Mouse (Mus musculus): Measurements from ENCODE around the gene Gm10643. TPM values are rescaled to one million over a fixed set of nuclear protein-coding genes. Genes with fewer than 3 reads are reported as not detected.
A peak's percentile ranks its signal among the peaks of the same experiment; 100 is the strongest.

The Gm10643 gene
- total RNA-seq, 2 experiments from 2014 or later, result 3.3 to 4.0 TPM

DNA sequence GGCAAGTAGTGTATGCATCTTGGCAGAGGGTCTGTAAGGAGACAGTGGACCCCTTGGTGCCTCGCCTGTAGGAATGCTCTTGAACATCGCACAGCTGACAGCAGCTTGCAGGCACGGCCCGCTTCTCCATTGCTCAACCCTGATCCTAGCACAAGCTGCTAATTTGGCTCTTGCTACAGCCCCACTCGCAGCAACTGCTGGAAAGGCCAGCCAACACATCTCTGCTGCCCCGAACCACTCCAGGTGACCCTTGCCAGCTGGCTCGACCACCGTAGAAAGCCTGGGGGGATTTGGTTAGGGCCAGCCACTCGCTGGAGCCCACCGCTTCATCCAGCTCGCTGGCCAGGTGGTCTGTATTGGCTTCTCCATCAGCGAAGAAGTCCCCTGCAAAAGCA, 22.0 kb downstream of the Gm10643 start:
- intact Hi-C loops (cut with DNase I), result no loop called here
- peak; percentile 77 for DNase-seq

DNA sequence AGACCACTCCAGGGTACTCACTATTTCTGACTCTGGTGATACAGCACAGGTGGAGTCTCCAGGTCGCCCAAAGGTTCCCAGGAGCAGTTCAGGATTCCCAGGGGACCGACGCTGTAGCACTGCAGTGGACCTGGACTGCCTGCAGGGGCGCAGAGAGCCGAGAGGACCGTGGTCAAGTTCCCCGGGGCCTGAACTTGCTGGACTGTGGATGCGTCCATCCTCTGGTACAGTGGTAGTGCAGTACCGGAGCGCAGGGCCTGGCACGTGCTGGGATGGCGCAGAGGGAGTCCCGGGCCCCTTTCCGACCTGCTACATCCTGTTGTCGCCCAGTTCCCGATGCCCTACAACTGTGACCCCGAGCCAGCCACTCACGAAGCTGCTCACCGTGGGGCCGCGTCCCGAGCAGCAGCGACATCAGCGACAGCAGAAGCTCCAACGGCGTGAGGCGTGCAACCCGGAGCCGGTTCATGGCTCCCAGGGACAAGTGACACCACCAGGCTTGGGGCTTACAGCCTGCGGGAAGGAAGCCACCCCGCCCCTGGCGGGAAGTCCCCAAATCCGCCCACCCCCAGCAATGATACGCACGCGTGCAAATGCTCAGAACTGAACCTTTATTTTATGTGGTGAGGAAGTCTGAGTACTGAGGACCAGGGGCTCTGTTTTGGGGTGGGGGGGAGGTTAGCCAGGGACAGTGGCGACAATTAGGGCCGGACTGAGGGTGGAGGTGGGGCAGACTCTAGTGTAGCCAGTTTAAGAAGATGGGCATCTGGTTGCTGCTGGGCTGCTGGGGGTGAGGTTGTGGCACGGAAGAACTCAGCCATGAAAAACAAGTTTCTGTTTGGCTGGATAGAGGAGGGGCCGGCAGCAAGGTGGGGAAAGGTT, 22.6 kb downstream of the Gm10643 start, which contains the start of gene Il27ra:
TSS of gene Il27ra (minus strand) at position 524 of the 882 bp plus-strand sequence.
- peak; percentile 51 for DNase-seq
- intact Hi-C loops (cut with DNase I), result no loop called here

DNA sequence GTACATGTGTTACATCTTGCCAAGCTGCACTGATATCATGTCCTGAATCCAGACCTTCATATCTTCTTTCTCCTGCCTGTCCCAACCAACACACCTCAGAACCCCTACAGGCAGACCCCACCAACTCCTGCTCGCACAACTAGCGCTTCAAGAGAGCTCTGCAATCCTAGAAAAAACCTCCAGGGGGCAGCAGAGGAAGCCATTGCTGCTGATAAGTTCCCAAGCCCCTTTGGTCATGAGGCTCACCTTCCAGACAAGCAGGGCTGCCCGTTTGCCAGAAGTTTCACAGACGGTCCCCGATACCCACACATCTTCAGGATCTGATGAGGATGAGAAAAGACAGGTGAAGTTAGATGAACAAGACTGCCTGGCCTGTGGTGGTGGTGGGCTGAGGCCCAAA, 25.9 kb downstream of the Gm10643 start:
- intact Hi-C loops (cut with DNase I), result no loop called here
- DNase-seq, result peak; percentile 82

DNA sequence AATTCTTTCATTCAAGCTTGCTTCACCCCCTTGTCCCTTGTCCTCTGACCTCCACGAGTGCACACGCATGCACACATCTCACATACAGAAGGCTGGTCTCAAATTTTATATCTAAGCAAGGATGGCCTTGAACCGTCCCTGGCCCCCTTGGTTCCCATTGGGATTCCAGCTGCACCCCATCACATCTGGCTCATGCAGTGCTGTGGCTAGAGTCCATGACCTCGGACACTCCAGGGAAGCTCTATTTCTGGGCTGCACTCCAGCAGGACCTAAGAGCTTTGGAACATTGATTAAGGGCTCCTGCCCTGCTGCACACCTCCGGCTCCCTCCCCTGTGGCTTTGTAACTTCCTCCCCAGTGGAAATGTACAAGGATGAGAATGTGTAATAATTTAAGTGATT, 26.9 kb downstream of the Gm10643 start:
- intact Hi-C loops (cut with DNase I), result no loop called here
- DNase-seq, result no peak

DNA sequence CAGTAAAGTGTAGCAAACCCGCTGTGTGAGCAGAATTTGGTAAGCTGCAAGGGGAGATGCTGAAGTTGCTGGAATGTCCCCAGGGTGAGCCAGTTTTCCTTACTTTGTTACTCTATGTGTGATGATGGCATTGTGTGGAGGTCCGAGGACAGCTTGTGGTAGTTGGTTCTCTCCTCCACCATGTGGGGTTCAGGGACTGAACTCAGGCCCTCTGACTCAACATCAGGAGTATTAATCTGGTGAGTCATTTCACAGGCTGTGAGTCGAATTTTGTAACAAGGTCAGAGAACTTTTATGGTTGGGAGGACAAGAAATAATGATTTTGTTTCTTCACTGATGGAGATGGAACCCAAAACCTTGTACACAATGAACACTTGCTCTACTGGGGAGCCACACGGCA, 32.2 kb downstream of the Gm10643 start:
- DNase-seq, result no peak
- intact Hi-C loops (cut with DNase I), result no loop called here

DNA sequence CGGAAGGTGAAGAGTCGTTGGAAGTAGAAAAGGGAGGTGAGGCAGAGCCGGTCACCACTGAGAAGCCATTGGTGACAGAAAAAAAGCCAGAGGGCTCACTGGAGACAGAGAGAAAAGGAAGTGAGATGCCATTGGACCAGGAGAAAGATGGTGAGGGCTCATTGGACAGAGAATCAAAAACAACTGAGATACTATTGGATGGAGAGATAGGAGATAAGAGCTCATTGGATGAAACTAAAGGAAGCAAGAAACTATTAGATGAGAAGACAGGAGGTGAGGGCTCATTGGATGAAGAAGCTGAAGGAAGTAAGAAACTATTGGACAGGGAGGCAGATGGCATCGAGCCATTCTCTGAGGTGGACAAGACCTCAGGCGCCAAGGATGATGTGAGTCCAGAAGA, 35.7 kb downstream of the Gm10643 start:
- intact Hi-C loops (cut with DNase I), result no loop called here
- DNase-seq, result no peak

DNA sequence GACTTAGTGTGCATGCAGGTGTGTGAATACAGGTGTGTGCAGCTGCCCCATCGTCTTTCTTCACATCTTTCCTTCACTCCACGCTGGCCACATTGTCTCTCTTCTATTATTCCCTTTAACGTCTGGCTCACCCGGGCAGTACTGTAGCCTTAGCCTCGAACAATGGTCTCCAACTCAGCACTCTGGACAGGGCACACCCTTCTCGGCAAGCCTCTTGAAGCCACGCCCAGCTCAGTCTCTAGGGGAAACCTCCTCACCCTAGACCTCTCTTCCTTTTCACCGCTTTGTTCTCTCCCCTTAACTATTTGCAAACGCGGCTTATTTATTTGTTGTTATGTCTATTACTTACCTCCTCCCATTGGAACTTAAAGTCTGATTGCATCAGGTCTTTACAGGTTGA, 37.5 kb downstream of the Gm10643 start:
- no peak for DNase-seq
- intact Hi-C loops (cut with DNase I), result no loop called here

DNA sequence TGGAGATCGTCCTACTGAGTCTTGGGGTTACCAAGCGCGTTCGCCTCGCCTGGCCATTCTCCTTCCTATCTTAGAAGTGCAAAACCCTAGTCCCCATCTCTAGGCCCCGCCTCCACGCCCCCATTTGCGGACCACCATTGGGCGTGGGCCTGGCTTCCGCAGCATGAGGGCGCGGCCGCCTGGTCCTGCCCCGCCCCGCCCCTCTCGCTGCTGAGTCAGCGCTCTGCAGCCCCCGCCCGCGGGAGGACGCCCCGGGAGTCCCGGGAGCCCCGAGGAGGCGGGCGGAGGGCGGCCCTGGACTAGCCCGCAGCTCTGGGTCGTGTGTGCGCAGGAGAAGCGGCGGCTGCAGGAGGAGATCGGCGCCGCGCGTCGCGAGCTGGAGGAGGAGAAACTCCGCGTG, 39.1 kb downstream of the Gm10643 start:
- intact Hi-C loops (cut with DNase I), result no loop called here
- peak; percentile 51 for DNase-seq

DNA sequence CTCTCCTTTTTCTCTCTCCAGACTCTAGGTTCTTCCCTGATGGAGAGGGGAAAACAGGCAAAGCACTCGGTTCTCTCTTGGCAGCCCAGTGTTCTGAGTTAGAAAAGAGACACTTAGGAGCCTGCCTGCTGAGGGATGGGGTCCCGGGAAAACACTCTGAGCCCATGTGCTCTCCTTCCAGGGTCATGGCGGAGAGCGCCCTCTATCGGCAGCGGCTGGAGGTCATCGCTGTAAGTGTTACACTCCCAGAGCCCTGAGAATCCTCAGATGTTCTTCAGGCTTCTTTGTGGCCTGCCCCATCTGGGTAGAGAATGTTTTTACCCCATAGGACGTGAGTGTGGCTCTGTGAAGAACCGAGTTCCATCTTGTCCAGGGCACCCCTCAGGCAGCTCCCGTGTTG, 40.8 kb downstream of the Gm10643 start:
- DNase-seq, result peak; percentile 59
- intact Hi-C loops (cut with DNase I), result no loop called here

DNA sequence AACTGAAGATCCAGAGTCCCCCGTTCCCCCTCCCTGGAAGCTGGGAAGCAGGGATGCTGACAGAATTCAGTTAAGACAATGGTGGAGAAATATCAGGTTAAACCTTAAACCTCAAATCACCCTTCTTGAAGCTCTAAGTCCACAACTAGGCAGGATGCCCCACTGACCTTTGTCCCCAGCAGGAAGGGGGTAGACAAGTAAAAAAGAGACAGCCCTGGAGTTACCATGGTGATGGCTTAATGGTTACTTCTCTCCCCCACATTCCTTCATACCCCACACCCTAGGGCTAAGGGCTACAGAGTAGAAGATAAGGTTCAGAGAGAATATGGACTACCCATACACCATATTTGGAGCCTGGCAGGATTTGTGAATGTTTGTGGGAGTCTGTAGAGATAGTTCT, 41.3 kb downstream of the Gm10643 start:
- intact Hi-C loops (cut with DNase I), result no loop called here
- no peak for DNase-seq

DNA sequence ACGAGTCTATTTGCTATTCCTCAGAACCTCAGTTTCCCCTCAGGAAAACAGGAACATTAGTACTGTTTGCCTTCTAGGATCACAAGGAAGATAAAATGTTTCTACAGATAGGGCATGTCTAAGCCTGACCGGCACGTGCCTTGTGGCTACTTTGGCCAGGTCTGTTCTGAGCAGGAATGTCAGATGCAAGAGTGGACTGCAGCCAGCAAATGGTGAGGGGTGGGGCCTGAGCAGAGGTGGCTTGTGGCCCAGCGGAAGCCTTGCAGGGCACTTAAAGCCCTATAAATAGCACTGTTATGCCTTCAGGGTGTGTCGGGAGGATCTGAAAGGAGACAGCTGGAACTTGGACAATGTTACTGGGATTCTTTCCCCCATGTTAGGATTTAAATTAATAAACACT, 41.9 kb downstream of the Gm10643 start:
- intact Hi-C loops (cut with DNase I), result no loop called here
- DNase-seq, result no peak

DNA sequence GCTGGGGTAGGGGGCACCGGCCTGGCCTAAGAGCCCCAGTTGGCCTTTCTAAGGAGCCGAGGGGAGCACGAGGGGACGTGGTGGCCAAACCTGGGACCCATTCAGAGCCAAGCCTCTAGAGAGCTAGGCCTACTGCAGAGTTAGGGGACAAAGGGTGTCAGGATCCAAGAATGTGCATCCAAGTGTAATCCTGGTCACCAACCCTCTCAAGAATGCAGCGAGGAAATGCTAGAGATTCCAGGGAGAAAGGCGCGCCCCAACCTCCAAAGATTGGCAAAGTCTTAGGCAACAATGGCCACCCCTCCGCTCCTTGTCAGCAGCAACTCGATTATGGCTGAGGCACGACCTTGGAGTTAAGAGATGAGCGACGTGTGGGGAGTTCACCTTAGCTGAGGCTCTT, 43.4 kb downstream of the Gm10643 start:
- intact Hi-C loops (cut with DNase I), result no loop called here
- DNase-seq, result no peak

DNA sequence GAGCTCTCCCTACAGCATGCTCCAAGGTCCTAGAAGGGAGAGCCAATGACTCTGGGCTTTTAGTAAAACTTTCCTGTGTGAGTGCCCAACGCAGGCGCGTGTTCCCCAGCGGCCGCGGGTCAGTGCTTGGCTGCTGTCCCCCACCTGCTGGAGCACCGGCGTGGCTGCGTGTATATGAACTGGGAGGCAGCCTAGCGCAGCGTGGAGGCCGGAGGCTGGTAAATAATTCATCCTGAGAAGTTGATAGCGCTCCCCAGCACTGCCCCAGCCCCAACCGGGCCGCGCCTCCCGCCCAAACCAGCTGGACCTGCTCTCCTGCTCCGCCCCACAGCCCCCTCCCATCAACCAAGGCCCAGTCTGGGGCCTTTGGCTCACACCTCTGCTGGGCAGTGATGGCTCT, 43.8 kb downstream of the Gm10643 start, which contains the start of gene Palm3:
TSS of gene Palm3 (plus strand) at position 376 of the 400 bp plus-strand sequence.
- DNase-seq, result no peak
- intact Hi-C loops (cut with DNase I), result no loop called here

DNA sequence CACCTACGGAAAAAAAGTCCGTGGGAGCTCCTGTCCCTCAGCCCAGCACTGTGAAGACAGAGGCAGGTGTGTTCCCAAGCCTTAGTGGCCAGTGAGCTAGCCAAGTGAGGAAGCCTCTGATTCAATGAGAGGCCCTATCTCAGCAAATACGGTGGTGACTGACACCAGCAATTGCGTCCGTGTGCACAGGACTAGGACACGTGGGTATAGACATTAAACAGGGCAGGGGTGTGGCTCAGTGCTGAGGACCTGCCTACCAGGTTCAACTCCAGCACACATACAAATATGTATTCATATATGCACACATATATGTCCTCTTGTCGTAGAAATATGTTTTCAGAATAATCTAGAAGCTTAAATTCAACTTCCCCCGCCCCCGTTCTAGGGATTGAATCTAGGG, 45.2 kb downstream of the Gm10643 start:
- intact Hi-C loops (cut with DNase I), result loop anchor here (10.0 kb wide), 1 partner anchor 165 kb away; the partner anchor contains the start of gene Nanos3

DNA sequence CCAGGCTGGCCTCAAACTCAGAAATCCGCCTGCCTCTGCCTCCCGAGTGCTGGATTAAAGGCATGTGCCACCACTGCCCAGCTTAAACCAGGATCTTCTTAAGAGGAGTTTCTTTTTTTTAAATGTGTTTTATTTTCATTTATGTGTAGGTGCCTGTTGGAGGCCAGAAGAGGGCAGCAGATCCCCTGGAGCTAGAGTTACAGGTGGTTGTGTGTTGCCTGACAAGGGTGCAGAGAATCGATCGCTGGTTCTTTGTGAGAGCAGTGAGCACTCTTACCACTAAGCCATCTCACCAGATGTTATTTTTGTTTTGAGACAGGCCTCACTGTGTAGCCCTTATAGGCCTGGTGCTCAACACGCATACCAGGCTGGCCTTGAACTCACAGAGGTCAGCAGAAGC, 49.1 kb downstream of the Gm10643 start:
- intact Hi-C loops (cut with DNase I), result loop anchor here (10.0 kb wide), 1 partner anchor 169 kb away; the partner anchor contains the start of gene Nanos3
- no peak for DNase-seq

More for the DNA sequence above, 45.2 kb downstream of the Gm10643 start:
- no peak for DNase-seq

Small RNAs within 50 kb of the gene (microRNA-seq; reads per million reads assigned to microRNA genes)
- not detected for gene Mir709

Other genes with a start within 250 kb of the Gm10643 start
- 100 to 1,000 TPM; 398 to 418 TPM for gene Adgrl1, start 165.0 kb downstream of the Gm10643 start, total RNA-seq (2021)
- gene Gm10644, start 109.9 kb downstream of the Gm10643 start, total RNA-seq (2021), result under 1 TPM; 0.20 to 0.26 TPM
- gene Asf1b, start 109.6 kb downstream of the Gm10643 start, total RNA-seq (2021), result 1 to 10 TPM; 2.5 to 2.7 TPM
- 100 to 1,000 TPM; 199 to 209 TPM for gene Prkaca, start 92.1 kb downstream of the Gm10643 start, total RNA-seq (2021)
- gene Samd1, start 67.5 kb downstream of the Gm10643 start, total RNA-seq (2021), result 10 to 100 TPM; 82.8 to 83.9 TPM
- gene 1700067K01Rik, start 63.6 kb downstream of the Gm10643 start, total RNA-seq (2021), result 1 to 10 TPM in 1 of 2 experiments, under 1 TPM in 1; 0.46 to 1.1 TPM
- not detected for gene 2210011C24Rik, start 53.0 kb downstream of the Gm10643 start, total RNA-seq (2021)
- 10 to 100 TPM; 13.2 to 15.5 TPM for gene Palm3, start 43.7 kb downstream of the Gm10643 start, total RNA-seq (2021)
- gene Il27ra, start 22.5 kb downstream of the Gm10643 start, total RNA-seq (2021), result 1 to 10 TPM; 1.5 to 1.6 TPM
- not detected for gene Rln3, start 20.1 kb downstream of the Gm10643 start, total RNA-seq (2021)
- 10 to 100 TPM; 26.1 to 28.5 TPM for gene Rfx1, start 1.7 kb upstream of the Gm10643 start, total RNA-seq (2021)
- gene Dcaf15, start 39.6 kb upstream of the Gm10643 start, total RNA-seq (2021), result 10 to 100 TPM; 49.1 to 49.7 TPM
- gene Podnl1, start 60.9 kb upstream of the Gm10643 start, total RNA-seq (2021), result not detected
- gene Cc2d1a, start 82.8 kb upstream of the Gm10643 start, total RNA-seq (2021), result 10 to 100 TPM; 74.9 to 80.8 TPM
- gene 4930432K21Rik, start 82.9 kb upstream of the Gm10643 start, total RNA-seq (2021), result 1 to 10 TPM; 1.7 to 2.1 TPM
- 10 to 100 TPM in 1 of 2 experiments, 1 to 10 TPM in 1; 8.1 to 11.4 TPM for gene Nanos3, start 120.1 kb upstream of the Gm10643 start, total RNA-seq (2021)
- 10 to 100 TPM; 22.9 to 23.3 TPM for gene Zswim4, start 171.9 kb upstream of the Gm10643 start, total RNA-seq (2021)
- gene D8Ertd738e, start 184.6 kb upstream of the Gm10643 start, total RNA-seq (2021), result 100 to 1,000 TPM; 105 to 120 TPM
- gene Mri1, start 192.2 kb upstream of the Gm10643 start, total RNA-seq (2021), result 10 to 100 TPM; 25.1 to 26.4 TPM
- 10 to 100 TPM; 19.7 to 23.5 TPM for gene Ccdc130, start 205.2 kb upstream of the Gm10643 start, total RNA-seq (2021)

All from left cerebral cortex, postnatal 4 days (tissue).